Mouse (Mus musculus) frontal cortex, postnatal 10 days (tissue): Measurements from ENCODE around the gene Cubn.

ENCODE experiments used
- DNase-seq, 2 experiments: peaks; one replicate each; pipeline ENCODE4 v3.0.0; 2022; ENCODE audit warnings: low spot score in 2 of 2, mixed read lengths in 1 of 2

Cubn gene

GRCm38 (mm10) chr2:13407698-13408097 is 83.9 kb downstream of the Cubn start:
- no peak for DNase-seq

- no peak for DNase-seq
Measured at GRCm38 (mm10) chr2:13407272-13407671, 84.3 kb downstream of the Cubn start.

- no peak for DNase-seq
Measured at GRCm38 (mm10) chr2:13404986-13405678, 86.5 kb downstream of the Cubn start.

GRCm38 (mm10) chr2:13400831-13401230 is 90.8 kb downstream of the Cubn start:
- no peak for DNase-seq

- no peak for DNase-seq
Measured at GRCm38 (mm10) chr2:13399480-13400072, 92.0 kb downstream of the Cubn start.

GRCm38 (mm10) chr2:13398955-13399354 is 92.7 kb downstream of the Cubn start:
- no peak for DNase-seq

GRCm38 (mm10) chr2:13398551-13398950 is 93.1 kb downstream of the Cubn start:
- no peak for DNase-seq

GRCm38 (mm10) chr2:13396124-13396540 is 95.5 kb downstream of the Cubn start:
- DNase-seq, result no peak

- no peak for DNase-seq
Measured at GRCm38 (mm10) chr2:13391018-13391417, 100.6 kb downstream of the Cubn start.

- DNase-seq, result no peak
Measured at GRCm38 (mm10) chr2:13386631-13387030, 105.0 kb downstream of the Cubn start.

- DNase-seq, result no peak
Measured at GRCm38 (mm10) chr2:13385542-13386345, 105.9 kb downstream of the Cubn start.

- no peak for DNase-seq
Measured at GRCm38 (mm10) chr2:13384775-13385541, 106.7 kb downstream of the Cubn start.

- no peak for DNase-seq
Measured at GRCm38 (mm10) chr2:13376166-13376565, 115.4 kb downstream of the Cubn start.

GRCm38 (mm10) chr2:13373291-13373690 is 118.3 kb downstream of the Cubn start:
- no peak for DNase-seq

- DNase-seq, result no peak
Measured at GRCm38 (mm10) chr2:13372825-13373224, 118.8 kb downstream of the Cubn start.

GRCm38 (mm10) chr2:13372256-13372824 is 119.3 kb downstream of the Cubn start:
- DNase-seq, result no peak

GRCm38 (mm10) chr2:13371797-13372170 is 119.8 kb downstream of the Cubn start:
- DNase-seq, result no peak

GRCm38 (mm10) chr2:13371072-13371796 is 120.4 kb downstream of the Cubn start:
- no peak for DNase-seq

- DNase-seq, result no peak
Measured at GRCm38 (mm10) chr2:13370556-13370955, 121.1 kb downstream of the Cubn start.

GRCm38 (mm10) chr2:13368517-13368916 is 123.1 kb downstream of the Cubn start:
- DNase-seq, result no peak
